Mouse (Mus musculus) lung, adult 2 months (tissue): Measurements from ENCODE around the gene Rps6ka2.

ENCODE experiments used
- CTCF ChIP-seq: fragments of 200-500 bp; IDR thresholded peaks from 2 replicates; pipeline ENCODE4 v1.5.1; 2011; ENCODE audit warnings: mild to moderate bottlenecking, low read length, control low read depth; ENCODE audit not compliant: insufficient read depth
- POLR2A ChIP-seq: fragments of 200-500 bp; IDR thresholded peaks from 2 replicates; pipeline ENCODE4 v1.6.1; 2011; ENCODE audit warnings: low read depth, mild to moderate bottlenecking, control low read depth, low read length, borderline replicate concordance; ENCODE audit errors: extremely low read depth

DNA sequence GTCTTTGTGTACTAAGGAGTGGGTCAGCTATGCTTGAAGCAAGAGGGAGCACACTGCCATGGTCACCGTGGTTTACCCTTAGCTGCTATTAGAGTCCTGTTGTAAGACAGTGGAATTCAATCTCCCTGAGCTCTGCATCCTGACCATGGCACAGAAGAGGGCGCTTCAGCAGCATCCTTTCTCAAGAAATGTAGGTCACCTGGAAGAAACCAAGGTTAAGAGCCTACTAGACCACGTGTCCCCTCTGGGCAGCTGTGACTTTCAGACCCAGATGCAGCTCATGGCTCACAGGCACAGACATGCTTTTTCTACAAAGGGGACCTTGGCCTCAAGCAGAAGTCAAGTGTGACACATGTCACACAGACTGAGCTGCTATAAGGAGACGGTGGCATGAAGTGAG, 27.5 kb upstream of the Rps6ka2 start:
- no peak for TF ChIP-seq POLR2A
- no peak for TF ChIP-seq CTCF
